Mouse (Mus musculus): Measurements from ENCODE around the gene Bnip3. TPM values are rescaled to one million over a fixed set of nuclear protein-coding genes. Genes with fewer than 3 reads are reported as not detected.

Gene Bnip3
- polyA plus RNA-seq, 1 experiment = 4.7 TPM

DNA sequence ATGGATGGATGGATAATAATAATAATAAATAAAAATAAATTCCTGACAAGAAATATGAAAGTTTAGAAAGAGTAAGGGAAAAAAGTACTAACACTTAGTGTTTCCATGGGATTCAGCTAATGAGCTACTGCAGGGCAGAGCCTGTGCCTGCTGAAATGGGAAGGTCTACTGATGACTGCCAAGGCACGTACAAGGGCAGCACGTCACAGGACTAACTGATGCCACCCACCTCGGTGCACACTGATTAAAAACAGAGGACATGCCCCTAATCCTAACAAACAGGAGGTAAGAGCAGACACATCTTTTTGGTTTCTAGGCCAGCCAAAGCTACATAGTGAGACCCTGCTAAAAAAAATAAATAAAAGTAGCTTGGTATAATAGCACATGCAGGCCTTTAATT lies 25.6 kb downstream of the Bnip3 start:
- no peak for DNase-seq (ENCODE audit: low read depth in 1 of 2, low spot score in 2 of 2)
- WGBS = 96% methylated on average over 3 of the region's 3 CpGs
- no peaks in the 10 kb centered on the region for H3K4me1 ChIP-seq (ENCODE audit: control insufficient read depth, insufficient read depth, insufficient read length)
- TF ChIP-seq CTCF (IDR thresholded peaks at IDR 0.05; ENCODE audit: extremely low read depth, insufficient read depth, insufficient read length, insufficient replicate concordance) = no peak
- no peak for TF ChIP-seq POLR2A (IDR thresholded peaks at IDR 0.05; ENCODE audit: low read depth, low read length)
- peaks cover 14% of the 10 kb centered on the region for H3K36me3 ChIP-seq (ENCODE audit: control insufficient read depth, insufficient read depth, low read length)
- no peak overlapping the region for H3K4me3 ChIP-seq (ENCODE audit: extremely low read depth, insufficient read depth, insufficient read length)
- no peaks in the 10 kb centered on the region for H3K27me3 ChIP-seq (ENCODE audit: control insufficient read depth, insufficient read depth, low read length)
- no peak overlapping the region for H3K27ac ChIP-seq (ENCODE audit: insufficient read depth, low read length)

DNA sequence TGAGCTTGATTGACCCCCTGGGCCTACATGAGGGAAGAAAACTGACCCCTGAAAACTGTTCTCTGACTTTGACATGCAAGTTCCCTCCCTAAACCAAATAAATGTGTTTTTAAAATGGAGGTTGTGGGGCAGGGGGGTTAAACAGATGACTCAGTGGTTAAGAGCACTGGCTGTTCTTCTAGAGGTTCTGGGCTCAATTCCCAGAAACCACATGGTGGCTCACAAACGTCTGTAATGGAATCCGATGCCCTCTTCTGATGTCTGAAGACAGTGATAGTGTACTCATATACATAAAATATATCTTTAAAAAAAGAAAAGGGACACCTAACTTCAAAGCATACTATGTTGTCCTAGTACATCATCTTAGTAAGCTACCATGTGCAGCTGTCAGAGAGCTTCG lies 34.3 kb downstream of the Bnip3 start:
- no peaks in the 10 kb centered on the region for H3K27me3 ChIP-seq (ENCODE audit: control insufficient read depth, insufficient read depth, low read length)
- no peak overlapping the region for H3K4me3 ChIP-seq (ENCODE audit: extremely low read depth, insufficient read depth, insufficient read length)
- H3K4me1 ChIP-seq (ENCODE audit: control insufficient read depth, insufficient read depth, insufficient read length) = no peaks in the 10 kb centered on the region
- 82% methylated on average over 3 of the region's 3 CpGs for WGBS
- TF ChIP-seq POLR2A (IDR thresholded peaks at IDR 0.05; ENCODE audit: low read depth, low read length) (no peak), CTCF (IDR thresholded peaks at IDR 0.05; ENCODE audit: extremely low read depth, insufficient read depth, insufficient read length, insufficient replicate concordance) (no peak)
- DNase-seq (ENCODE audit: low read depth in 1 of 2, low spot score in 2 of 2) = no peak
- H3K36me3 ChIP-seq (ENCODE audit: control insufficient read depth, insufficient read depth, low read length) = peaks cover 29% of the 10 kb centered on the region
- no peak overlapping the region for H3K27ac ChIP-seq (ENCODE audit: insufficient read depth, low read length)

DNA sequence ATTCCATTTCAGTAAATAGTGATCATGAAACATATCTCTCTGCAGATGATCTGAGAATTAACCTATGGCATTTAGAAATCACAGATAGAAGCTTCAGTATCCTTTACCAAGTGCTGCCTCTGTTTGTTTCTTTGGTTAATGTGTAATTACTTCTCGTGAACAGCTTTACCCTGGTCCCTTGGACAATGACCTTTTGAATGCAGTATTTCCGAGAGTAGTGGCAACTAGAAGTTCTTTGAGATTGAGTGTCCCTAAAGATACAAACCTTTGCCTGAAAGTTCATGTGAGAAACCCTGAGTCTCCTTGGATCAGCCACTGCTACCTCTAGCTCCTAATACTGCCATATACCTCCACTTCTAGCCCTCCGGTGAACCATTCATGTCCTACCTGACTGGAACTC lies 36.4 kb downstream of the Bnip3 start:
- Histone ChIP-seq H3K27ac (ENCODE audit: insufficient read depth, low read length) (no peak overlapping the region), H3K4me1 (ENCODE audit: control insufficient read depth, insufficient read depth, insufficient read length) (no peaks in the 10 kb centered on the region), H3K36me3 (ENCODE audit: control insufficient read depth, insufficient read depth, low read length) (peaks cover 27% of the 10 kb centered on the region), H3K27me3 (ENCODE audit: control insufficient read depth, insufficient read depth, low read length) (no peaks in the 10 kb centered on the region), H3K4me3 (ENCODE audit: extremely low read depth, insufficient read depth, insufficient read length) (no peak overlapping the region)
- WGBS = 95% methylated on average over 3 of the region's 3 CpGs
- DNase-seq (ENCODE audit: low read depth in 1 of 2, low spot score in 2 of 2) = no peak
- TF ChIP-seq CTCF (IDR thresholded peaks at IDR 0.05; ENCODE audit: extremely low read depth, insufficient read depth, insufficient read length, insufficient replicate concordance) = no peak
- no peak for TF ChIP-seq POLR2A (IDR thresholded peaks at IDR 0.05; ENCODE audit: low read depth, low read length)

DNA sequence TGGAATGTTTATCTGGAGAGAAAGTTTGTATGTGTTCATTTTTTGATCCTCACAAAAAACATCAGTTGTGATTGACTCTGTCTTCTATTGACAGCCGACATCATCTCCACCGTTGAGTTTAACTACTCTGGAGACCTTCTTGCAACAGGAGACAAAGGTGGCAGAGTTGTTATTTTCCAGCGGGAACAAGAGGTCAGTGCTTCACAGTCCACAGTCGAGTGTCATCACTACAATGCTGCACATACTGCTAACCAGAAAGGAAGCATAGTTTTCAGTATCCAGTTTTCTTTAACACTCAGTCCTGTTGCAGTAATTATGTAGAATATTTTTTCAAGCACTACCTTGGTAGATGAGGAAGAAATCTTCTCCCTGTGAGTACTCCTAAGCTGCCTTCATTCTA lies 41.0 kb downstream of the Bnip3 start:
- Histone ChIP-seq H3K27ac (ENCODE audit: insufficient read depth, low read length) (no peak overlapping the region), H3K4me1 (ENCODE audit: control insufficient read depth, insufficient read depth, insufficient read length) (no peaks in the 10 kb centered on the region), H3K27me3 (ENCODE audit: control insufficient read depth, insufficient read depth, low read length) (no peaks in the 10 kb centered on the region), H3K4me3 (ENCODE audit: extremely low read depth, insufficient read depth, insufficient read length) (no peak overlapping the region), H3K36me3 (ENCODE audit: control insufficient read depth, insufficient read depth, low read length) (peaks cover 8% of the 10 kb centered on the region)
- 92% methylated on average over 4 of the region's 4 CpGs for WGBS
- DNase-seq (ENCODE audit: low read depth in 1 of 2, low spot score in 2 of 2) = no peak
- TF ChIP-seq POLR2A (IDR thresholded peaks at IDR 0.05; ENCODE audit: low read depth, low read length) (no peak), CTCF (IDR thresholded peaks at IDR 0.05; ENCODE audit: extremely low read depth, insufficient read depth, insufficient read length, insufficient replicate concordance) (no peak)

DNA sequence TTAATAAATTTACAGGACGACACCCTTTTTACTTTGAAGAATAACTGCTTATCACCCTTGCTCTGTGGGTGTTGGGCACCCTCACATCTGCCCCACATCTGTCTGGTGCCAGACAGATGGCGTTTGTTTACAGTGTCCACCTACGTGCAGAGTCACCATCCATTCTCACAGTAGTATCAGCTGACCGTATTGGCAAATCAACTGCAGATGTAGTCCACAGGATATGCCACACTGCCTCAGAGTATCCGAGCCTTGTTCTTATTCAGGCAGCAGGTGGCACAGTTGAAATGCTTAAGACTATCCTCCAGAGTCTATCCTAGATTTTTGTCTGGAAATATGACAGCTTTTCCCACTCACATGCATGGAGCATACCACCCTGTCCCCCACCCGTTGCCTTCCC lies 42.0 kb downstream of the Bnip3 start:
- peaks cover 7% of the 10 kb centered on the region for H3K36me3 ChIP-seq (ENCODE audit: control insufficient read depth, insufficient read depth, low read length)
- H3K4me3 ChIP-seq (ENCODE audit: extremely low read depth, insufficient read depth, insufficient read length) = no peak overlapping the region
- no peak overlapping the region for H3K27ac ChIP-seq (ENCODE audit: insufficient read depth, low read length)
- no peaks in the 10 kb centered on the region for H3K4me1 ChIP-seq (ENCODE audit: control insufficient read depth, insufficient read depth, insufficient read length)
- 84% methylated on average over 6 of the region's 6 CpGs for WGBS
- no peak for TF ChIP-seq POLR2A (IDR thresholded peaks at IDR 0.05; ENCODE audit: low read depth, low read length)
- TF ChIP-seq CTCF (IDR thresholded peaks at IDR 0.05; ENCODE audit: extremely low read depth, insufficient read depth, insufficient read length, insufficient replicate concordance) = no peak
- no peaks in the 10 kb centered on the region for H3K27me3 ChIP-seq (ENCODE audit: control insufficient read depth, insufficient read depth, low read length)
- DNase-seq (ENCODE audit: low read depth in 1 of 2, low spot score in 2 of 2) = no peak

DNA sequence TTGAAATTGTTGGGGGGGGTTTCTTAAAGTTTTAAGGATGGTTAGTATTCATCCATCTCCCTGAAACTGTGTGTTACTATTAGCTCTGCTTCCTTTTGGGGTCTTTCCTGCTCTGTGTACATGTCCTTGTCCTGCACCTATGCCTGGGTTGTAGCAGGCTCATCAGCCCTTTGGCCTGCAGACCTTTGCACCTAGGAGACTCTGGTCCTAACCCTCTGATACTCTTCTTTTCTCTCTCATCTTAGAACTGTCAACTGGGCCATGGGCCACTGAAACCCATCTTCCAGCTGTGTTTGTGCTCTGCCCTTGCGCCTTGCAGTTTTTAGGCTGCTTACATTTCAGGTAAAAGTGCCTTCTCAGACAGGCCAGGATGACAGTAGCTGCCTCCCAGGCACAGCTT lies 44.5 kb downstream of the Bnip3 start:
- Histone ChIP-seq H3K27me3 (ENCODE audit: control insufficient read depth, insufficient read depth, low read length) (no peaks in the 10 kb centered on the region), H3K36me3 (ENCODE audit: control insufficient read depth, insufficient read depth, low read length) (peaks cover 3% of the 10 kb centered on the region), H3K4me1 (ENCODE audit: control insufficient read depth, insufficient read depth, insufficient read length) (no peaks in the 10 kb centered on the region), H3K4me3 (ENCODE audit: extremely low read depth, insufficient read depth, insufficient read length) (no peak overlapping the region), H3K27ac (ENCODE audit: insufficient read depth, low read length) (no peak overlapping the region)
- TF ChIP-seq CTCF (IDR thresholded peaks at IDR 0.05; ENCODE audit: extremely low read depth, insufficient read depth, insufficient read length, insufficient replicate concordance) = no peak
- no peak for TF ChIP-seq POLR2A (IDR thresholded peaks at IDR 0.05; ENCODE audit: low read depth, low read length)
- 90% methylated on average over 1 of the region's 1 CpGs for WGBS
- no peak for DNase-seq (ENCODE audit: low read depth in 1 of 2, low spot score in 2 of 2)

DNA sequence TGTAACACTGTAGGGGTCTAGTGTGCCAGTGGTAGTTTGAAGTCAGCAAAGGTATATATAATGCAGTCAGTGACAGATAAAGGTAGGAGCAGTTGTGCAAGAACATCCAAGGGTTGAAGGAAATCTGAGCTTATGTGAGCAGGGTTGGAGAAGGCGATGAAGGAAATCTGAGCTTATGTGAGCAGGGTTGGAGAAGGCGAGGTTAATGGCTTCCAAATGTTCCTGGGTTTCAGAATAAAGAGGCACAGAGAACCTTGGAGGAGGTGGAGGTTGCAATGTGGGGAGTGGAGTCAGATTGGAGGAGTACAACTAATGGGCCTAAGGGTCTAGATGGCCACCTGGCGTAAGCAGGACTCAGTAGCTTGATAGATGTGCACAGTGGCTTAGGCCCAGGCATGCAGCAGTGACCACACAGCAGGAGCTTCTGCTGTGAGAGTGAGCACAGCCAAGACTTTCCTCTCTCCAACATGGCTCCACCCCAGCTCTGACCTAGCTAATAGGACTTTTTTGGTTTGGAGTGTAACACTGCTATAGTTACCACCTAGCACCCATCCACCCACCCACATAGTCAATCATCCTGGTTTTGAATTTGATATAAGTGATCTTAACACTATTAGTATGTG lies 45.3 kb downstream of the Bnip3 start:
- Histone ChIP-seq H3K36me3 (ENCODE audit: control insufficient read depth, insufficient read depth, low read length) (peaks cover 3% of the 10 kb centered on the region), H3K27me3 (ENCODE audit: control insufficient read depth, insufficient read depth, low read length) (no peaks in the 10 kb centered on the region), H3K27ac (ENCODE audit: insufficient read depth, low read length) (no peak overlapping the region), H3K4me3 (ENCODE audit: extremely low read depth, insufficient read depth, insufficient read length) (no peak overlapping the region), H3K4me1 (ENCODE audit: control insufficient read depth, insufficient read depth, insufficient read length) (no peaks in the 10 kb centered on the region)
- DNase-seq (ENCODE audit: low read depth in 1 of 2, low spot score in 2 of 2) = no peak
- no peak for TF ChIP-seq POLR2A (IDR thresholded peaks at IDR 0.05; ENCODE audit: low read depth, low read length)
- TF ChIP-seq CTCF (IDR thresholded peaks at IDR 0.05; ENCODE audit: extremely low read depth, insufficient read depth, insufficient read length, insufficient replicate concordance) = no peak
- 98% methylated on average over 3 of the region's 3 CpGs for WGBS
